Mouse (Mus musculus): ENCODE measurements around the gene Mast3.
"Not testable (repeated sequence)": the region's sequence is repeated elsewhere in the genome, so short reads cannot be mapped to it uniquely, and the experiment has no call there.

The Mast3 gene

GRCm38 (mm10) chr8:70833520-70833919, 28.7 kb upstream of the Mast3 start:
- no peak for DNase-seq

GRCm38 (mm10) chr8:70833018-70833482, 28.2 kb upstream of the Mast3 start:
- DNase-seq: no peak

- DNase-seq: no peak
Measured at GRCm38 (mm10) chr8:70832371-70832770, 27.5 kb upstream of the Mast3 start.

GRCm38 (mm10) chr8:70831517-70831916, 26.7 kb upstream of the Mast3 start:
- no peak for DNase-seq

GRCm38 (mm10) chr8:70827796-70828195, 22.9 kb upstream of the Mast3 start:
- no peak for DNase-seq

- DNase-seq: no peak
Measured at GRCm38 (mm10) chr8:70827010-70827409, 22.2 kb upstream of the Mast3 start.

- DNase-seq: no peak
Measured at GRCm38 (mm10) chr8:70825816-70826215, 21.0 kb upstream of the Mast3 start.

- no peak for DNase-seq
Measured at GRCm38 (mm10) chr8:70823802-70824201, 18.9 kb upstream of the Mast3 start.

- not testable (repeated sequence) for DNase-seq
Measured at GRCm38 (mm10) chr8:70822594-70822993, 17.7 kb upstream of the Mast3 start.

GRCm38 (mm10) chr8:70821992-70822391, 17.1 kb upstream of the Mast3 start:
- no peak for DNase-seq

- no peak for DNase-seq
Measured at GRCm38 (mm10) chr8:70821399-70821962, 16.6 kb upstream of the Mast3 start.

- DNase-seq: no peak
Measured at GRCm38 (mm10) chr8:70820101-70820935, 15.5 kb upstream of the Mast3 start.

- DNase-seq: no peak
Measured at GRCm38 (mm10) chr8:70816679-70817078, 11.8 kb upstream of the Mast3 start.

- no peak for DNase-seq
Measured at GRCm38 (mm10) chr8:70812885-70813284, 8.0 kb upstream of the Mast3 start.

- DNase-seq: no peak
Measured at GRCm38 (mm10) chr8:70812055-70812454, 7.2 kb upstream of the Mast3 start.

- no peak for DNase-seq
Measured at GRCm38 (mm10) chr8:70810962-70811680, 6.3 kb upstream of the Mast3 start.

- DNase-seq: no peak
Measured at GRCm38 (mm10) chr8:70808955-70809701, 4.3 kb upstream of the Mast3 start.

GRCm38 (mm10) chr8:70808239-70808638, 3.4 kb upstream of the Mast3 start, which contains the start of gene Il12rb1:
TSS of gene Il12rb1 (plus strand) at chr8:70808449.
- DNase-seq: no peak

GRCm38 (mm10) chr8:70807304-70807703, 2.5 kb upstream of the Mast3 start:
- DNase-seq: no peak

- no peak for DNase-seq
Measured at GRCm38 (mm10) chr8:70806541-70806940, 1.7 kb upstream of the Mast3 start.

- DNase-seq: no peak
Measured at GRCm38 (mm10) chr8:70803761-70804480, 933 bp downstream of the Mast3 start.
